Mouse (Mus musculus) urinary bladder, postnatal 14 days (tissue): ENCODE results near the gene Mrap2.

Experiments
- DNase-seq: peaks from one replicate; pipeline ENCODE4 v3.0.0; 2021; ENCODE audit warnings: low spot score

Gene Mrap2

GRCm38 (mm10) chr9:87178534-87178933 is 34.4 kb downstream of the Mrap2 start:
- no peak for DNase-seq

GRCm38 (mm10) chr9:87182231-87182630 is 38.1 kb downstream of the Mrap2 start:
- DNase-seq = no peak

GRCm38 (mm10) chr9:87187336-87187735 is 43.2 kb downstream of the Mrap2 start:
- no peak for DNase-seq

DNA sequence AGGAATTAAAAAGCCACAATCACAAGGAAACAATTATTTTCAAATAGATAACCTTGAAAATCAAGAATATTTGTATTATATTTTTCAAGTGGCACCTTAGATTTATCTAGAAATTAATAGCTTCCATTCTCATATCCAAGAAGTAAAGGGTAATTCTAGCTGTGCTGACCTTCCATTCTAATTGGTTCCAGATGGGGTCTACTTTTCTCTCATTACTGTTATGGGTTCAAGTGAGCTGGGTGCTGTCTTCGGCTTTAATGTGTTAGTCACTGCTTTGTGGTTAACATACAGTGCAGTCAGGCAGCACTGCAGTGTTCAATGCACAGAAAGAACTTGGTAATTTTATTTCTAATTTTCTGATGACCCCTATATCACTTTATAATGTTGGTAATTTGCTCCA is 49.6 kb downstream of the Mrap2 start:
- no peak for DNase-seq

- DNase-seq = no peak
Measured at GRCm38 (mm10) chr9:87197277-87197676, 53.2 kb downstream of the Mrap2 start.

DNA sequence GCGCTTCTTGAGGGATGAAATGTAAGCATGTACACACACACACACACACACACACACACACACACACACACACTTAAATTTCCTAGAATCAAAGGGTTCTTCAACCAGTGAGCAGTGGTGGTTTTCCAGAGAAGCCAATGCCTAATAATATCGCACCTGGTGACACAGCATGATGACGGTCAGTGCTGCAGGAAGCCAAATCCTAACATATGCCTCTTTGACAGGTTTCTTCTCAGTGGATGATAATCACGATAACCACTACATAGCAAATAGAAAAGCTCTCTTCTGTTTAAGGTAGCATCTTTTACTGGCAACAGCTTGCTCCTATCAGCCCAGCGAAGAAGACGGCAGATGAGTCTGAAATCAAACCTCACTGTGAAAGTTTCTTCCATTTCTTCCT is 53.9 kb downstream of the Mrap2 start:
- DNase-seq = no peak

DNA sequence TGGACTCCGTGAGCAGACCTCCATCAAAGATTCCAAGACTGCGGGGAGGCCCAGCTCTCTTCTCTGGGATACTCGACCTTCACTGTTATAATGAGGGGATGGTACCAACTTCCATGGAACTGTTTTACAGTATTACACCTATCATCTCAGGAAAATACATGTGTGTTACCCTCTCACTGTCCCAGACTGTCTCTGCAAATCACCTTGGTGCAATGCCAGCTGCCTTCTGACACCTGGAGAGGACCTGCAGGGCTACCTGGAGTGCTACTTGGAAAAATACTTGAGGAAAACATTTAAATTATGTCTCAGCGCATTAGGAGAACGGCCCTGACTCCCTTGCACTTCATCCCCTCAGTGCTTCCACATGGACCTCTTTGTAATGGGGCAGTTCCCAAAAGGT is 56.3 kb downstream of the Mrap2 start:
- DNase-seq = no peak

DNA sequence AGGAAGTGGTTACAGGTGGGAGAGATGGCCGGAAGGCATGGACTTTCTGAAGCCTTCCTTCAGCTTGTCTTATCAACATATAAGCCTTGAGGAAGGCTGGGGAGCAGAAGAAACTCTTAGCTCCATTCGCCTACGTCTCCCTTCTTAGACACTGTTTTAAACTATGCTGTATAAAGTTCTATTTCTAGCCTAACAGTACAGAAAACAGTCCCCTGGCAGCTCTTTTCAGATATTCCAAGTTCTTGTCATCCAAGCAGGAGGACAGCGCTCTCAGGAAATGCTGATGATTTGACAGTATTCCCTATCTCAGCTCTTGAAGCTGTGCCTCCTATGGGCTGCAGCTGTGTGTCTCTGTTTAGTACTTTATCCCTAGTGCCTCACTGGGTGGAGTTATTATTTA is 56.8 kb downstream of the Mrap2 start:
- no peak for DNase-seq

- no peak for DNase-seq
Measured at GRCm38 (mm10) chr9:87202431-87202830, 58.3 kb downstream of the Mrap2 start.

DNA sequence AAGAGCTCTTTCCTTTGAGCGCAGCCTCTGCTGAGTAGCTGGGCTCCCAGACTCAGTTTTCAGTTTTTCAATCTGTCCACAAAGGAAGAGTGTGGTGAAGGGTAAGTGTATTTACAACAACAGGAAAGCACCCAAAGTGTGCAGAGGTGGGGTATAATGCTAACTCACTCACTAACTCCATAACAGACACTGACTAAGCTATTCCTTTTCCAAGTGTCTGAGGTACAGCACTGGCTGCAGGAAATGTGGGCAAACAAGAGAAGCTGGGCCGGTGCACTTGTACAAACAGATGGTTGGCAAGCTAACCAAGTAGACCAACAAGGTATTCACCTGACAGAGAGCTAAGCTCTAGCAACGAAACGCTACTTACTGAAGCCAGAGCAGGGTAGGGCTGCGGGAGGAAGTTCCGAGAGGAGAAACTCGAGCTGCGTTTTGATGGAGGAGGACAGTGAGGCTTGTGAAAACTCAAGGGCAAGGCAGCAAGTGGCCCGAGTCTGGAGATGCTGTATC is 66.8 kb downstream of the Mrap2 start:
- no peak for DNase-seq

DNA sequence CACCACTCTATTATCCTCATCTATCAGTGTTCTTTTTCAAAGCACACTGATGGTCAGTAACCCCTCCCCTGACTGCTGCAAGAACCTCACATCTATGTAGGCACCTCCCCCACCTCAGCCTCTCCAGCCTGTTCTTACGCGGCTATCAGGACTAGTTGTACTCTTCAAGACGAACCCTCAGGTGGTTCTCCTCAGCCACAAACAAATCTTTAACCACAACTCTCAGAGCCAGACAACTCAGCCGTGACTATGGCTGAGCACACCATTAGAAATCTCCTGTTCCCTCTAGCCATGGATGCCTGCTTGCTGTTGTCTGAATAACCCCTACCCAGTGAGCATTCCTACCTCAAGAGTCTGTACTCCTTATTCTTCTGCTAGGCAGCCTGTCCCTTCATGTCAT is 69.1 kb downstream of the Mrap2 start:
- DNase-seq = no peak
